Mouse (Mus musculus) mouse embryonic stem cell (cell line): Measurements from ENCODE around the gene Snx1.

Source experiments
- in situ Hi-C, 2 experiments: fragments of 300-500 bp; cut with MboI; formaldehyde crosslinking; loops; 1 replicate in 1 of 2; 3 replicates in 1 of 2; pipeline ENCODE4 v1.14.3; 2019 to 2020; ENCODE audit warnings: low sequenced_read_pairs in 2 of 2, low pct_unique_long_range_greater_than_20kb in 1 of 2, mixed read lengths in 1 of 2; ENCODE audit not compliant: unreplicated experiment in 1 of 2

Gene Snx1

DNA sequence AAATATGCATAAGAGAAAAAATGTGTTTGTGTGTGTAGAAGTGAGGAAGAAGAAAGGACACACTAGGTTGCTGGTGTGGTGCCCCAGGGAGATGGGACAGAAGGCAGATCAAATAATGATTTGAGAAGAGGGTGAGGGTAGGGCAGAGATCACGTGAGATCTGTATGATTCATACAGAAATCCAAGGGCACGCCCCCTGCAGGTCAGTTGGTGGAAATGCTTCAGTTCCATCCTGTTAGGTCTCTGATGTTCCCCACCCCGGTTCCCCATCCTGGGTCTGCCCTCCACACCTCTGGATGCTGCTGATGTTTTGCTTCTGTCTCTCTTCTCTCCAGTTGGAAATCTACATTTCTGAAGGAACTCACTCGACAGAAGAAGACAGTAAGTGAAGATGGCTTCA is 9.6 kb upstream of the Snx1 start:
- in situ Hi-C loops = no loop called here

DNA sequence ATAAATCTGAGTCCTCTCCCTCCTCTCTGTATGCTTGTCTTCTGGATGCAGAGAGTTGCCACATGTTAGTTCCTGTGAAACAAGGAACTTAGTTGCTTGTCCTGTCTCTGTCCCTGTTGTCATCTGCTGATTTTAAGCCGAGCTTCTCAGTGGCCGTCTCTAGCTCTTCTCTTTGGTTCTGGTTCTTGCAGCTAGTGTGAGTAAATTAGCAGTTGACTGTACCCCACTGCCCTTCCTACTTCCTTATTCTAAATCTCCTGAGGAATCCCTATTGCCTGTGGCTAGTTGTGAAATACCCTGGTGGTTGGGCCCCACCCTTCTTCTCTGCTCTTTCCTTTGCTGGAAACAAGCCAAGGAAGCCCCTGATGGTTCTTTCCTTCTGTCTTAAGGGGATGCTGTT is 5.1 kb upstream of the Snx1 start:
- in situ Hi-C loops = no loop called here

DNA sequence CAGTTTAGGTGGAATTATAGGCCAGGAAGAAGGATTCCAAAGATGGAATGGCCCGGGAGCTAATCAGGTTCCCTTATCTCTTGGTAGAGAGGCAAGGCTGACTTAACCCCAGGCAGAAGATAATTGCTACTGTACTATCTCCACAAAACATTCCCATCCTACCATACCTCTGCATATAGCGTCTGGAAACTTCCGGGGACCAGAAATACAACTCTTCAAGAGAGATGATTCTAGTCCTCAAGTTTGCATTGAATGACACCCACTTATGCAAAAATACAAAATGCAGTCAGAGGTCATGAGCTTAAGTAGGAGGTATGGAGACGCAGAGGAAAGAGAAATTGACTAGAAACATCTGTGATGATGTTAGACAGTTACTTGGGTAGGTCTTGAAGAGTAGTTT is 1.5 kb upstream of the Snx1 start:
- in situ Hi-C loops = no loop called here

DNA sequence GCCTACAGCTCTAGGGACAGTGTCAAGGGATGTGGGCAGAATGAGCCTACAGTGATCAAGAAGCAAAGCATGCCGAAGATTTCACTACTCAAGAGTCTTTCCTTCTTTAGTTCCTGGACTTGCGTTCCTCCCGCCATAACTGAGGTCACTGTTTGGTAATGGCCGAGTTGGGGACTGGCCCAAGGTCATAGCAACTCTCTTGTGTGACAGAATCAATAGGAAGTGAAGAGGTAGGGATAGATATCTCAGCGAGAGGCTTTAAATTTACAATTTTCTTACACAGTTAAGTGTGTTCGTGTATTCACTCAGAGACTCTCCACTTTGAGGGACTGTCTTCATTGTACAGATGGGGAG is 783 bp upstream of the Snx1 start:
- in situ Hi-C loops = no loop called here

DNA sequence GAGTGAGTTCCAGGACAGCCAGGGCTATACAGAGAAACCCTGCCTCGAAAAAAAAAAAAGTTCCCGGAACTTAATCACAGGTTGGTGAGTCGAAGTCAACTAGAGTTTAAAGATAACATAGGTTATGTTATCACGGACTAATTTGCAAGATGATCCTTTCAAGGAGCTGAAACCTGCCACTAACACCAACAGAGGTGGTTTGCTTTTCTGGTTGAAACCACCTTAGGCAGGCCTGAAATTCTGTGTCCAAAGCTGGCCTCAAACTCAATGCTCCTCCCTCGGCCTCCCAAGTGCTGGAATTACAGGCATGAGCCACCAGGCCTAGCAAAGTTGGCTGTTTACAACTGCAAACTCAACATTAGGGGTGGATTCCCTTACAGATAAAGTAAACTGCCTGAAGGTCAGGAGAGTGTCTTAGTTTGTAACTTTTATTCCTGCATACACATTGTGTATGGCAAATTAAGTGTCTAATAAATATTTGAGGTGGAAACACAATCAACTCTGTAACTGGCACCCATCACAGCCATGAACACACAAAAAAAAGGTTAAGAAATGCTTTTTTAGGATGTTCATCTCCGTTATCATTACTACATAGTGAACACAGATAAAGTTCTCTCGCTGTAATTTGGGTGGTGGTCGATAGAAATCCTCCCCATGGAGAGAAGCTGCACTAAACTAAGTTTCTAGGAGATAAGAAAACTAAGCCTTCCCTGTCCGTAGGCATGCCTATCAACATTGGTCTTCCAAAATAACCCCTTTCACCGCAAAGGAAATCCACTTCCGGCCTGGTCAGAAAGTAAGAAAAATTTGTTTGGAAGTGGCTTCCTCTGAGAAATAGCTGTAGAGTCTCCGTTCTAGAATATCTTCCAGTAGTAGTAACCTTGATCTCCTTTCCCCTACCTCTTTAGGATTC is 588 bp downstream of the Snx1 start:
- in situ Hi-C loops = no loop called here

DNA sequence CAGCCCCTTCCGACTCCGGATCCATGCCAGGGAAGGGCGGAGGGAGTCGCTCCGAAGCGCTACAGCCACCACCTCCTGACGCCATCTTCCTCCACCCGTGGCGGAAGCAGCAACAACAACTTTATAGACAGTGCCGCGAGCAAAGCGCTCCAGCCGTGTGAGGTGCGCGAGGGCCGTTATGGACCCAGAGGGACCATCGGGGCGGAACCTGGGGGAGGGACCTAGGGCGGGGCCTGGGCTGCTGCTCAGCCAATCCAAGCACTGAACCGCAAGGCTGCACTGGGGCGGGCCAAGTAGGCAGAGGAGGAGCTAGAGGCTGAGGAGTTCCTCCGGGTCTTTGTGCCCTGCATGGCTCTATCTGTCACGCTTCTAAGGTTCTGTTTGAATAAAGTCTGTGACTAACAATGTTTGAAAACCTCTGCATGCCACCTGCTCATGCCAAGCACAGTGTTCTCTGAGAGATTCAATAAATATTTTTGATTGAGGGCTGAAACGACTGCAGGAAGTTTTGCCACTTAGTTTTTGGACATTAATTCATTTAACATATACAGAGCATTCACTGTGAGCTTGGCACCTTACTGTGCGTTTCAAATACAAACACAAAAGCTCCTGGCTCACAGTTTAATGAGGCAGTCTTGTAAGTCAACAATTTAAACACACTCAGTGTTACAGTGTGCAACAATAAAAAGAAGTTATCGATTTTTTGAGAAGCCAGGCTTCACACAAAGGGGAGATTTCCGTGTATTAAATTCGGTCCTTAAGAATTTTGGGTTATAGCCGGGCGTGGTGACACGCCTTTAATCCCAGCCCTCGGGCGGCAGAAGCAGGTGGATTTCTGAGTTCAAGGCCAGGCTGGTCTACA is 1.5 kb downstream of the Snx1 start:
- in situ Hi-C loops = no loop called here

DNA sequence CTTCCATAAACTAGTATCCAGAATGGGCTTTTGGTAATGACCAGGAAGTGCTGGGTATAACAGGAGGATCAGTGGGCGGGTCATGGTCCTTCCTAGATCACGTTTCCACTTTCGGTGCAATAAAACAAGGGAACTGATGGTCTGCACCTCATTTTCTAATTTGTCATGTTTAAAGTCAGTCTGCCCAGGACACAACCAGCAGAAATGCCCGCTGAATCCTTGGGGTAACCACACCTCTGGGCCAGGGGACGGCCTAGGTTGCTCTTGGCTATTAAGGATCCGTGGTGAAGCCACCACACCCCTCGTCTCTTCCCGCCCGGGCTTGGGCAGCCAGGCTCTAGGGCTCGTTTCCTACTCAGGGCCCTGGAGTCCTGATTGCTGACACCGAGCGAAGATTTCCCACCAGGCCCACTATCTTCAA is 2.3 kb downstream of the Snx1 start:
- in situ Hi-C loops = no loop called here

DNA sequence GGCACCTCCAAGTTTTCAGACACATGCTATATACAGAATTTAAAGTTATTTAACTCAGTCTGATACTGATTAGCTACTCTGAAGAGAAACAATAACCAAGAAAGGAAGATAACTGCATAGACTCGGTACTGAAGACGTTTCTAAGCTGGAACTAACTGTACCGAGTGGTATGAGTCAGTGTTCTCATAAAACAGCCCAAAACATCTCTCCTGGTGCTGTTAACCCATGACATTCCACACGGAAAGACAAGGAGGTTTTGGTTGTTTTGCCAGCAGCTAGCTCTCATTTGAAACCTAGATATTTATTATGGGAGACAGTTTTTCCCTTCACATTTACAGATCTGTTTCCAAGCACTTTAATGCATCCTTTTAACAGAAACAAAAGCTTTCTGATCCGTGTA is 2.7 kb downstream of the Snx1 start:
- in situ Hi-C loops = no loop called here

DNA sequence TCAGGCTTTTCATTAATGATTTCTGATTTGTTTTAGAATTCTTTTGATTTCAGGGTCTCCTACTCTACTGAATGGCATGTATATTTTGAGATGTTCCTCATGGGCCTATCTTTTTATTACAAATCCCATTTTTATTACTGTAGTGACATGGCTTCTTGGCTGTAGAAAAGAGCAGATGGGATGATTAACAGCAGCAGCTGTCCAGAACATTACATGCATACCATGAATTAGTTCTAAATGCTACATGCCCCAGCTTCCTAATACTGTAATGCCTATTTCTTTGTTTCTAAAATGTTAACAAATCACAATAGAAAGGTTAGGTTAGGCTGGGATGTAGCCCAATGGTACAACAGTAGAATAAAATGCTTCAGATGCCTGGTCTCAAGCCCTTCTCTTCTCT is 5.0 kb downstream of the Snx1 start:
- in situ Hi-C loops = no loop called here

DNA sequence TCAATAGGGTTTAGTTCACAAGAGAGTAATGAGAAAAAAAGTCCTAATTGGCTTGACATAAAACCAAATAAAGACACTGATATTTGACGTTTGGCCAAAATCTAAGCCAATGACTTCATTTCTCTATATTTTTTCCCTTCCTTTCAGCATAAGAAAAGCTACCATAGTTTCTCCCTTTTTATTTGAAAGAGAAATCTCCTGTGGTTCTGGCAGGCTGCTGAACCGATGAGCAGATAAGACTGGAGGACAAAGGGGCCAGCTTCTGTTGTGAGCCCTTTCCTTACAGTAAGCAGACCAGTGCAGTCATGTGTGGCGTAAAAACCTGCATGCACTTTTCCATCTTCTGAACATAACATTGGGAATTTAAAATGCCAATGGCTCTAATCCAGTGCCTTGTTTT is 5.4 kb downstream of the Snx1 start:
- in situ Hi-C loops = no loop called here

DNA sequence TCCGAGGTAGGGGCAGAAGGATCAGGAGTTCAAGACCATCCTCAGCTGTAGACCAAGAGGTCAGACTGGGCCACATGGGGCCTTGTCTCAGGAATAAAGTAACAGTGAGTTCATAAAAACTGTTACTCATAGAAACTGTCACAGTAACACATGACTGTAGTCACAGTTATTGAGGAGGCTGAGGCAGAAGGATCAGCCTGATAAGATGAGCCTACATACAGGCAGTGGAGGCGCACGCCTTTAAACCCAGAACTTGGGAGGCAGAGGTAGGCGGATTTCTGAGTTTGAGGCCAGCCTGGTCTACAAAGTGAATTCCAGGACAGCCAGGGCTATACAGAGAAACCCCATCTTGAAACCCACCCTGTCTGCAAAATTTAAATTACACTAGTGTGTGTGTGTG is 6.3 kb downstream of the Snx1 start:
- in situ Hi-C loops = no loop called here

DNA sequence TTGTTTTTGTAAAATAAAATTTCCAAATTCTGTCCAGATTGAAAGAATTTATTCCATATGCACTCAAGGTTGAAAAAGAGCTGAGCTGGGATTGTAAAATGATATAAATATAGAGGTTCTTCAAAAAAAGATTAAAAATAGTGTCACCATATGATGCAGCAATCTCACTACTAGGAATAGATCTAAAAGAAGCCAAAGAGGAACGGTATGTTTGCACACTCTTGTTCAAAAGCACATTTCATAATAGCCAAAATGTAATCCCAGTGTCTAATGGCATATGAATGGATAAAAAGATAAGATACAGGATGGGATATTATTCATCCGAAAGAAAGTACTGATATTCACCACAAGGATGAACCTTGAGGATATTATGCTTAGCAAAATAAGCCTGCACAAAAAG is 6.9 kb downstream of the Snx1 start:
- in situ Hi-C loops = no loop called here

DNA sequence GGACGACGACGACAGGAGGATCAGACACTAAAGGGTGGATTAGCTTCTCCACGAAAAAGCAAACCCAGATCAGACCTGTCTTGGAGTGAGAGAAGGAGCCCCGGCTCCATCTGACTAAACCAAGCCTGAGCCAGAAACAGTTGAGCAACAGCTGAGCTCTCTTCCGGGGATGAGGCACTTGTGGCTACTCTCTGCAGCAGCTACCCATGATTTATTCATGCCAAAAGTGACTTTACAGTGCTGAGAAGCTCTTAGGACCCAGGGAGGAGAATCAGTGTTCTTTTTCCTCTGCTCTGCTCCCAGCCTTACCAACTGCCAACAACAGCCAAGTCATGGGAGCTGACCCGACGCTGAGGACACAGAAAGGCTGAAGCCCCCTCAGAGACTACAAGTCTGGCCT is 9.5 kb downstream of the Snx1 start:
- in situ Hi-C loops = no loop called here

DNA sequence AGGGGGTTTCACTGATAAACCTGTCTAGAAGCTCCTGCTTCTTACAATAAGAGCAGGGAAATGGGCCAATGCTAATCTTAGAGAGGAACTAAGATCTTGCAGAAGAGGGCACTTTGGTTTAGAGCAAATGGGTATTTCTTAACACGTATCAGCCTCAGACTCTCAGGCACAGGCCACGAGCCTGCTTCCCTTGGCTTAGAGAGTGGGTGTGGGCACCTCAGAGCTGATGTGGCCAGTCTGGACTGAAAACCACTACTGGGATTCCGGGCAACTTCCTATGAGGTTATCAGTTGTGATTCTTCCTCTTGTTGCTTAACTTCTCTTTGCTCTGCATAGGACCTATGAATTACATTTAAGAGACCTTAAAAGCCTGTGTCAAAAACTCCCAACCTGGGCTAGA is 12.0 kb downstream of the Snx1 start:
- in situ Hi-C loops = no loop called here

DNA sequence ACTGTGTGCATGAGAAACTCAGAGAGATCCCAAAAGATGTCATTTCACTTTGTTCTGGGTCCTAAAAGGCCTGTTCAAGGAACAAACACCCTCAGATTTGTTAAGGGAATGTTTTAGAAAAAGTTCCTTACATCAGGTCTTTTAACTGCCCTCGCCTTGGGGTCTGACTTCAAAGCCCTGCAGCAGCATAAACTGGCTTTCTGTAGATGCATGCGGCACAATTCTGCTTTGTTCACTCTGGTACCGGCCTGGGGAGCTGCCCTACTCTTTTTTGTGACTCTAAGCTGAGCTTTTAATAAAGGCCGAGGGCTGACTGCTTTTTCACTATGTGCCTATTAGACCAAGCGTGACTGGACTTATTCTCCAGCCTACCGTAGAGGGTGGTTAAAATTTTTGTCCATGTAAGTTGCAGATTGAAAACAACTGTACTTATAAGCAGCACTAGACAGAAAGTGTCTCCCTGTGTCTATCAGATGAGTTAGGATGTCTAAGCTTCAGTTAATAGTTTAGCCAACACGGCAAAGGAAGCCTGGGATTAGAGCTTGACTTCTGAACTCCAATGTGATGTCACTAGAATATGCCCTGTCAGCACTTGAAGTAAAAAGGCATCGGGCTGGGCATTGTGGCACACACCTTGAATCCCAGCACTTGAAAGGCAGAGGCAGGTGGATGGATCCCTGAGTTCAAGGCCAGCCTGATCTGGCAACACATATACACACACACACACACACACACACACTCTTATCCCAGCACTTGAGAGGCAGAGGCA is 15.6 kb downstream of the Snx1 start:
- in situ Hi-C loops = no loop called here

DNA sequence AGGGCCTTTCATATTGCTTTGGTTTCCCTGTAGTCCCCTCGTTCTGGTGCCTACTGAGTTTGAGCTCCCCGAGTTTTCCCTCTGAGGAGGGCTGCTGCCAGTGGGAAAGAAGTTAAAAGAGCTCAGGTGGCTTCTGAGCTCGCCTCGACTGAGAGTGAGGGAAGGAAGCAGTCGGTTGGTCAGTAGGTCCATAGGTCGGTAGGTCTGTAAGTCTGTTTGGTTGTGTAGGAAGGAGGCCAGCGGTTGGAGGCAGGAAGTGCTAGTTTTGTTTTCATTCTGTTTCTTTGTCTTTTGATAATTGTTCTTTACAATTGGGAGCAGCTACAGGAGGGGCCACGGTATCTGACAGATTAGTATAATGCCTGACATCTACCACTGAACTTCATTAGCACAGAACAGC is 16.3 kb downstream of the Snx1 start:
- in situ Hi-C loops = no loop called here

DNA sequence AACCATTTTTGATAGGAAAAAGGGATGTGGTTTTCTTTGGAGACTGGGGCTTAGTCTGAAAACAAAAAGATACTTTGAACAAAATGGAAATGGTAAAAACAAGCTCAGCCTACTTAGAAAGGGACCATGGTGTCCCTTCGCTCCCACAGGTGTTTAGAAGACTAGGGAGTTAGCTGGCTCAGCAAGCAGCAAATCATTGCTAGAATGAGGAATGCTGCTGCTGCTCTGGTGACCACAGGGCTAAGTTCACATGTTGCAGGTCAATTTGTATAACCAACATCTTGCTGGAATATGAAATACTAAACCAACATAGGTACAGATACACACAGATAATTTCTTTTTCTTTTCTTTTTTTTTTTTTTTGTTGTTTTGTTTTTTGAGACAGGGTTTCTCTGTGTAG is 16.8 kb downstream of the Snx1 start:
- in situ Hi-C loops = no loop called here

DNA sequence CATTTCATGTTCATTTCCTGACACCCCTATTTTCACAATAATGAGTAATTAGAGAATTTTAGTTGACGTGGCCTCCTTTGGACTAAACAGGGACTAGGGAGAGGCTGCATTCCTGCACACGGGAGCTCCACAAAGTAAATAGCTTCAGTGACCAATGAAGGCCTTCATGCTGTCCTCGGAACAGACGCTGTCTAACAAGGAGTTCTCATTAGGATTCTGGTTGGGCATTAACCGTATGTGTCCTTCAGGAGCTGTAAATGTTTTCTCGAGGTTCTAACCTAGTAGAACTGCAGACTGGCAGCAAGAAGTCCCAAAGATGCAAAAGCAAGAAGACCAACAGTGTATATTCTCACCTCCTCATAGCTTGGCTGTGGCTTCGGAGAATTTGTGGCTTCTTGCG is 21.2 kb downstream of the Snx1 start:
- in situ Hi-C loops = no loop called here

DNA sequence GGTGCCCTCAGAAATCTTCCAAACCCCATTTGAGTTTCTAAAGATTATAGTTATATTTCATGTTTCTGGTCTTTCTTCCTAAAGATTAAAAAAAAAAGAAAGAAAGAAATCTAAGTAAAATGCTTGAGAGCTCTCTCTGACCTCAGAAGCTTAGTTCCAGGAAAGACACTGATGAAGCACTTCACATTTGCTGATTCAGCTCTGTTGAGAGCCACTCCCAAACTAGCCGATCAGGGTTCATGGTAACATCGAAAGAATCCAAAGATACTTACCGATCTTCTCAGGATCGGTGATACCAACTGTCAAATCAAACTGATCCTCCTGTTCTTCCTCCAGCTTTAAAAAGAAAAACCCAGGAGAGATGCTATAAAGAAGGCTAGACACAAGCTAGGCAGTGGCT is 21.8 kb downstream of the Snx1 start:
- in situ Hi-C loops = no loop called here
